Mouse (Mus musculus) T-cell, adult 66 days (primary cell): ENCODE measurements around the gene Sin3b. TPM values are rescaled to one million over a fixed set of nuclear protein-coding genes. Genes with fewer than 3 reads are reported as not detected.

Experiments
- total RNA-seq, 2 experiments: library from RNA; stranded (reverse); gene quantifications; 3 replicates in 1 of 2; 4 replicates in 1 of 2; pipeline ENCODE4 v1.2.4; 2023

Gene Sin3b
- 100 to 1,000 TPM; 134 to 149 TPM for total RNA-seq

DNA sequence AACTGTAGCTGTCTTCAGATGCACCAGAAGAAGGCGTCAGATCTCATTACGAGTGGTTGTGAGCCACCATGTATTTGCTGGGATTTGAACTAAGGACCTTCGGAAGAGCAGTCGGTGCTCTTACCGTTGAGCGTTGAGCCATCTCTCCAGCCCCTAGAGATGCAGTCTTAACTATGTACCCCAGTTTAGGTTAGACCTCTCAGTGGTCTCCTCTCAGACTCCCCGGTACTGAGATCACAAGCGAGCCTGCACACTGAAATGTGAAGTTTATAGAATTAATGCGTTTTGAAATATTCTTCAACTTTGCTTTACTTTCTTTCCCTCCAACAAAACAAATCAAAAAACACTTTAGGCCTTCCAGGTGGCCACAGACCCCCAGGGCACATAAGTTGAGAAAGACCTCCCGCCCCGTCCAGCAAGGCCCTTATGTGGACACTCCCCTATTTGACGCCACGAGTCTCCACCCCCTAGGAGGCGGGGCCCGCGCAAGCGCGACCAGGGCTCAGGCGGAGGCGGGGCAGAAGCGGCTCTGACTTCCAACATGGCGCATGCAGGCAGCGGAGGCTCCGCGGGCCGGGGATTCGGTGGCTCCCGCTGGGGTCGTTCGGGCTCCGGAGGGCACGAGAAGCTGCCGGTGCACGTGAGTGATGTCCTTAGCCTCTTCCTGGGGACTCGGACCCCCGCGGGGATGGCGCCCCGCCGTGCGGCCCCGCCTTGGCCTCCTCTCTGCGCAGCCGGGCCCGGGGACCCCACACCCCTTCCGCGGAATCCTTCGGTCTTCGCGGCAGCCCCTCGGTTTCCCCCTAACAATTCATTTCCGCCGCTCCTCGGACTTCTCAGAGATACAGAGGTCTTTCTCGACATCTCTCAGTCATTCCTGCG lies at the start of gene Sin3b:
Gene Sin3b, plus strand, starts transcription at position 517 of the 882 bp plus-strand sequence.

GRCm38 (mm10) chr8:72761322-72762051 lies 38.4 kb downstream of the Sin3b start, which contains the start of gene F2rl3:
TSS of gene F2rl3 (plus strand) at chr8:72761880.

Other genes starting within 250 kb of the Sin3b start
- 100 to 1,000 TPM; 114 to 129 TPM for gene Cherp, start 248.1 kb upstream of the Sin3b start, total RNA-seq
- gene Slc35e1, start 230.7 kb upstream of the Sin3b start, total RNA-seq, result 10 to 100 TPM; 64.2 to 69.5 TPM
- 10 to 100 TPM; 17.8 to 18.6 TPM for gene Med26, start 175.0 kb upstream of the Sin3b start, total RNA-seq
- 100 to 1,000 TPM in 1 of 2 experiments, 10 to 100 TPM in 1; 99.1 to 125 TPM for gene Smim7, start 152.2 kb upstream of the Sin3b start, total RNA-seq
- gene Tmem38a, start 151.2 kb upstream of the Sin3b start, total RNA-seq, result 1 to 10 TPM; 2.6 to 3.1 TPM
- under 1 TPM; 0.17 to 0.62 TPM for gene Nwd1, start 76.6 kb upstream of the Sin3b start, total RNA-seq
- gene F2rl3, start 38.6 kb downstream of the Sin3b start, total RNA-seq, result 1 to 10 TPM; 6.8 to 9.3 TPM